In the genomic region with DNA sequence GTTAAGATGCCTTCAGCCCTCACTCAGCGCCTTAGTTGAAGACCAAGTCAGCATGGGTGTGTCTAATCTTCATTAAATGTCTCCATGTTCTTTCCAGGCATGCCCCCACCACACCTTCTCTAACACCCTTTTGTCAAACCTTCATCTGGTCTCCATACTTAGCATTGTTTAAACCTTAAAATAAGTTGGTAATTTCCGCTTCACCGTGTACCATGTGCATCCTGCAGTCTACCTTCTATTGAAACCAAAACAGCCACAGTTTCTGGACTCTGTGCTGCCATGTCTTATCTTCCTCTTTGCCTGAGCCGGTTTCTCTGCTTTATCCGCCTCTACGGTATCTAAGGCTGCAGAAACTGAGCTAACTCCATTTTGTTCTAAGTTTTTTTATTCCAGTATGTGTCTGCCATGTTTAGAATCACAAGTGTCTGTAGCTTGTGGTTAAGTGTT, we compare ENCODE assay signal across 8 mouse cellular contexts. TPM values are rescaled to one million over a fixed set of nuclear protein-coding genes. Genes with fewer than 3 reads are reported as not detected.
DNase-seq lines count a peak whose midpoint lies in the region; ATAC-seq and TF ChIP-seq lines count a peak whose summit lies in the region.

No protein-coding gene starts in this region.

- no peak for TF ChIP-seq CTCF in G1E (IDR thresholded peaks at IDR 0.05; ENCODE audit: low read depth, low read length)

- ATAC-seq in heart, embryonic 14.5 days (ENCODE audit: insufficient number of reproducible peaks, insufficient read depth, low FRiP score, low read depth), result no peak
- no peak for ATAC-seq in G1E (ENCODE audit: extremely low read depth, insufficient number of reproducible peaks, low FRiP score, poor library complexity, severe bottlenecking)
- no peak for ATAC-seq in heart, embryonic 16.5 days (replicated peaks; ENCODE audit: extremely low read depth, insufficient read depth, low FRiP score)

- H3K4me1 ChIP-seq in heart, embryonic 14.5 days (ENCODE audit: control insufficient read depth in 2 of 2, insufficient read depth in 2 of 2, low read length in 2 of 2), result peaks cover 2 to 42% of the 10 kb centered on the region in 2 experiments; a peak in 3 of 4 replicates
- peaks cover 59% of the 10 kb centered on the region for H3K4me1 ChIP-seq in G1E (ENCODE audit: insufficient read depth, low read depth, low read length)
- H3K4me1 ChIP-seq in heart, embryonic 16.5 days (ENCODE audit: control insufficient read depth, insufficient read depth, low read length), result peaks cover 37% of the 10 kb centered on the region

- WGBS in heart, embryonic 14.5 days, result 9% methylated on average over 6 of the region's 6 CpGs
- 10% methylated on average over 6 of the region's 6 CpGs for WGBS in heart, embryonic 16.5 days
- 21% methylated on average over 6 of the region's 6 CpGs for WGBS in macrophage (ENCODE audit: missing documents)

- H3K9ac ChIP-seq in heart, embryonic 14.5 days (ENCODE audit: low read length), result peak overlapping the region; percentile 99
- peak overlapping the region; percentile 98 for H3K9ac ChIP-seq in heart, embryonic 16.5 days (ENCODE audit: low read length)

- peak overlapping the region; percentile 74 for H3K4me2 ChIP-seq in heart, embryonic 14.5 days (ENCODE audit: low read length)
- peak overlapping the region; percentile 71 for H3K4me2 ChIP-seq in heart, embryonic 16.5 days (ENCODE audit: low read depth, low read length)

- H3K27ac ChIP-seq in heart, embryonic 14.5 days (replicated peaks in 1 of 2; ENCODE audit: control insufficient read depth in 1 of 2, insufficient read depth in 1 of 2, low read depth in 2 of 2, low read length in 2 of 2), result peak overlapping the region; percentile 66 to 97
- peak overlapping the region; percentile 96 for H3K27ac ChIP-seq in heart, embryonic 16.5 days (ENCODE audit: low read length)
- no peak overlapping the region for H3K27ac ChIP-seq in macrophage

- no peaks in the 10 kb centered on the region for H3K9me3 ChIP-seq in heart, embryonic 14.5 days (ENCODE audit: control insufficient read depth, low read length)
- H3K9me3 ChIP-seq in G1E (replicated peaks), result no peaks in the 10 kb centered on the region
- H3K9me3 ChIP-seq in heart, embryonic 16.5 days (replicated peaks; ENCODE audit: control insufficient read depth, low read length), result no peaks in the 10 kb centered on the region

- peaks cover 28% of the 10 kb centered on the region for H3K36me3 ChIP-seq in heart, embryonic 14.5 days (ENCODE audit: control insufficient read depth, insufficient read depth, low read length)
- H3K36me3 ChIP-seq in G1E (replicated peaks), result peaks cover 41% of the 10 kb centered on the region
- H3K36me3 ChIP-seq in heart, embryonic 16.5 days (ENCODE audit: control insufficient read depth, insufficient read depth), result peaks cover 17% of the 10 kb centered on the region
- 0 out of 2 replicates have a peak, but pooled peaks cover 5% of the 10 kb centered on the region for H3K36me3 ChIP-seq in macrophage (ENCODE audit: inconsistent target)

- peak overlapping the region; percentile 33 to 93; a peak in 3 of 4 replicates for H3K4me3 ChIP-seq in heart, embryonic 14.5 days (ENCODE audit: control insufficient read depth in 1 of 2, insufficient read depth in 1 of 2, low read depth in 1 of 2, low read length in 2 of 2)
- H3K4me3 ChIP-seq in G1E (ENCODE audit: low read depth, low read length) (peak overlapping the region; percentile 86), macrophage (ENCODE audit: inconsistent target) (peak overlapping the region; percentile 52; the same call in 1 of the 2 replicates)
- peak overlapping the region; percentile 99 for H3K4me3 ChIP-seq in heart, embryonic 16.5 days (ENCODE audit: low read length)

- H3K27me3 ChIP-seq in heart, embryonic 14.5 days (ENCODE audit: control insufficient read depth, insufficient read depth, low read length), result no peaks in the 10 kb centered on the region
- no peaks in the 10 kb centered on the region for H3K27me3 ChIP-seq in G1E (ENCODE audit: insufficient read depth, low read length)
- no peaks in the 10 kb centered on the region for H3K27me3 ChIP-seq in heart, embryonic 16.5 days (ENCODE audit: control insufficient read depth, insufficient read depth, low read length)

- no peak for DNase-seq in heart, adult 8-10 months (ENCODE audit: low spot score)
- no peak for DNase-seq in G1E (ENCODE audit: low spot score)
- DNase-seq in adrenal gland, postnatal 14 days, result no peak
- no peak for DNase-seq in testis, postnatal 10 days (ENCODE audit: low spot score)
- DNase-seq in gastrocnemius, postnatal 25 days, result no peak

- peaks cover 57% of the 10 kb centered on the region for H3K79me2 ChIP-seq in macrophage (ENCODE audit: inconsistent target)

RNA-seq across cellular contexts. Expression of a gene that starts 2.4 kb away (rescaled TPM):
- 305 and 318 TPM in 2 replicates for polyA plus RNA-seq in heart, embryonic 14.5 days (2014; fragmentation: Nextera tagmentation; extraction: Ambion mirVana)
- 100 to 1,000 TPM; 828 to 896 (median 874) TPM for total RNA-seq in heart, adult 8-10 months (2022)
- 899 and 907 TPM in 2 replicates for total RNA-seq in G1E (2014; fragmentation: Nextera tagmentation)
- total RNA-seq in G1E (2017), result 1,364 and 1,435 TPM in 2 replicates
- 182 and 230 TPM in 2 replicates for polyA plus RNA-seq in G1E (2012)
- polyA plus RNA-seq in heart, embryonic 16.5 days (2015; fragmentation: Nextera tagmentation; extraction: Ambion mirVana), result 360 and 367 TPM in 2 replicates
- total RNA-seq in macrophage (2018; cell fraction: chromatin; rRNA removed), result 100 to 1,000 TPM in 14 of 26 experiments, 10 to 100 TPM in 12; 40.0 to 337 (median 106) TPM
- 10 to 100 TPM; 18.9 to 73.2 (median 34.3) TPM for total RNA-seq in macrophage (2018; cell fraction: cytosol; rRNA removed)
- 100 to 1,000 TPM in 12 of 26 experiments, 10 to 100 TPM in 14; 31.8 to 339 (median 97.2) TPM for total RNA-seq in macrophage (2018; cell fraction: nucleus; rRNA removed)
- 48.2 to 82.7 TPM (median 58.0 TPM) in 3 replicates for polyA plus RNA-seq in macrophage (2018)
- total RNA-seq in adrenal gland, postnatal 14 days (2021), result 200 and 309 TPM in 2 replicates
- total RNA-seq in gastrocnemius, postnatal 25 days (2021), result 100 to 1,000 TPM in 1 of 2 experiments, 10 to 100 TPM in 1; 92.3 to 113 TPM
